Mouse (Mus musculus) large intestine, adult 2 months (tissue): Measurements from ENCODE around the gene Ciita. TPM values are rescaled to one million over a fixed set of nuclear protein-coding genes. Genes with fewer than 3 reads are reported as not detected.

Source experiments
- DNase-seq: peaks from one replicate; pipeline ENCODE4 v3.0.0-alpha.2; 2012; ENCODE audit warnings: low read depth, low spot score
- WGBS: fragments of 180-500 bp; shearing (Covaris S2); methylation state at CpG from one replicate; pipeline ENCODE4 v1.1.7; 2018; 5-methylcytosine and 5-hydroxymethylcytosine counted together
- polyA plus RNA-seq: library from polyadenylated mRNA; depleted of rRNA; stranded (reverse); fragments of >200 nt; gene quantifications from 2 replicates; pipeline ENCODE4 v1.2.3, GENCODE M21; 2012

The Ciita gene
- polyA plus RNA-seq, 1 experiment, result 18.1 TPM

GRCm38 (mm10) chr16:10542266-10542665, 62.4 kb downstream of the Ciita start:
- no peak for DNase-seq
- WGBS, result 3% methylated on average over 22 of the region's 22 CpGs

DNA sequence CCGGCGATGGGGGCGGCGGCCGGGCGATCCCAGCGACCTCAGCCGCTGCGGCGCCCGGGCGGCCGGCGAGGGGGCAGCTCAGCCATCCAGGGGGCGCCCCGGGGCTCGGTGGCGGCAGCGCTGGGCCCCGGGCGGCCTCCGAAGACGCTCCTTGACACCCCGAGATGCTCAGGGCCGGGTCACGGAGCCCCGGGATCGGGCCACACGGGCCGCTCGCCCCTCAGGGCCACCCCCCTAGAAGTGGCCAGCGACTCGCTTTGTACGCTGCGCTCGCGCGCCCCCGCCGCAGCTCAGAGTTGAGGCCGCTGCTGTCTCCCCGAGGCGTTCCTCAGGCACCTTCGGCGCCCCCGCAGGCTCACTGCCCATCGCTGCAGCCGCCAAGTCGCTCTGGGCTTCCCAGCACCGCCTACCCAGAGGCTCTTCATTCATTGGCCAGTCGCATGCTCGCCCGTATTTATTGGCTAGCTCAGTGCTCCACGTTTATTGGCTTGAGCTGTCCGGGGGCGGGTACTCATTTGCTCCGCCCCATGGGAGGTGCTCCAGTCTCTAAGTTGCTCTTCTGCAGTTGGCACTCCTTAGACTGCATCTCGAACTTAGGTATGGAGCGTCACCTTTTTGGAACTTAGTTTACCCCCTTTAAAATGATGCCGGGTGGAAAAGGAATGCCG, 63.0 kb downstream of the Ciita start, which contains the start of gene Dexi:
Gene Dexi (minus strand): TSS at position 357 of the 668 bp plus-strand sequence.
- under 1% methylated on average over 60 of the region's 61 CpGs for WGBS

DNA sequence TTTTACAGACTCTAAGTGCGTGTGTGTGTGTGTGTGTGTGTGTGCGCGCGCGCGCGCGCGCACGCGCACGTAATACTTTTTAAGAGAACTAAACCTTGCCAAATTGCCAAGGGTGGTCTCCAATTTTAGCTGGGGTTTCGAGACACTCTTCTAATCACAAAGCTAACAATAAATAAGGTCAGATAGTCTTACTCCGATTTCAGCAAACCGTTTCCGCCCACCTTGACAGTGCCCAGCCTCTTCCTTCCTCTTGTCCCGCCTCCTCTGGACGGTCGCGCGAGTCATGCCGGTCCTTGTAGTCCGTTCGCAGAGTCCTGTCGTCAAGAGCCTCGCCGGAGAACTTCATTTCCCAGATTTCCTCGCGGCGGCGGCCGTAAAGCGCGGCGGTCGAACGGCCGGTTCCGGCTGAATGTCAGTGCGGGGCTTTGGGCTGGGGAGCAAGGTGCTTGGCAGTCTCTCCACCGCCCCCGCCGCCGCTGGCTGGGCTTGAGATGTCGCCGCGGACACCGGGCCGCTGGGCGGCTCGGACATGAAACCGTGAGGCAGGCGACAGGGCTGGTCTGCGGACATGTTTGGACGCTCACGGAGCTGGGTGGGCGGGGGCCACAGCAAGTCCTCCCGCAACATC, 65.2 kb downstream of the Ciita start, which contains the start of gene Clec16a:
Gene Clec16a (plus strand): TSS at position 345 of the 628 bp plus-strand sequence.
- DNase-seq, result peak; percentile 86
- WGBS, result under 1% methylated on average over 58 of the region's 58 CpGs

More for the DNA sequence above, 63.0 kb downstream of the Ciita start, which contains the start of gene Dexi:
- DNase-seq, result peak; percentile 85

GRCm38 (mm10) chr16:10546865-10547264, 67.0 kb downstream of the Ciita start:
- DNase-seq, result no peak
- WGBS, result 29% methylated on average over 3 of the region's 3 CpGs

DNA sequence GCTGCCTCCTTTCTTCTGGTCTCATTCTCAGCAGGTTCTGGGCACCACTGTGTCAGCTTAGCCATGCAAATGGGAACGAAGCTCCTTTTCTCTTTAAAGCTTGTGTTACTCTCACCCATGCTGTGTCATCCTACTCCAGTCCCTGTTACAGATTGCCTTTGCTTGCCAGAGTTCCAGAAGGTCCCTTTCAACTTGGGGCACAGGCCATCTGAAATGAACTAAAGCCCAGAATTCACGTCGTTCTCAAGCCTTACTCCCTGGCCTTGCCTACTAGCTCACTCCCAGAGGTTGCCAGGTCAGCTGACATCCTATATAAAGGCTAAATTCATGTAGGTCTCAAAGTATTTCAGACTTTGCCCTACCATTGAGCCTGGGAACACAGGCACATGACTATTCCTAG, 69.1 kb downstream of the Ciita start:
- no peak for DNase-seq
- WGBS, result 74% methylated on average over 3 of the region's 3 CpGs

- DNase-seq, result no peak
- WGBS, result 81% methylated on average over 2 of the region's 2 CpGs
Measured at GRCm38 (mm10) chr16:10549600-10549999, 69.7 kb downstream of the Ciita start.

DNA sequence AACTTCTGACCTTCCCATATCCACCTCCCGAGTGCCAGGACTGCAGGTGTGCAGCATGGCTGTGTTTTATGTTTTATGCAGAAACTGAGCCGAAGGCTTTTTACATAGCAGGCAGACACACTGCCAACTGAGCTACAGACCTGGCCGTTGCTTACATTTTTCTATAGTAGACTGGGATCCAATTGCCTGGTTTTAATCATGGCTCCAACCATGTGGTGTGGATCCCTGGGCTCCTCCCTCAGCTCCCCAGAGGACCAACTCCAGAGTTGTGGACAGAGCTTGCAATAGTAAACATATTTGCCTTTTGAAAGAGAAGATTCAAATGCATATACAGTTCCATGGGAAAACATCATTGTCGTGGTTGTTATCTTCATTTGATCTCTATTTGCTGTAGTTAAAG, 71.7 kb downstream of the Ciita start:
- WGBS, result 58% methylated on average over 4 of the region's 4 CpGs
- no peak for DNase-seq

- WGBS, result 92% methylated on average over 2 of the region's 2 CpGs
- DNase-seq, result no peak
Measured at GRCm38 (mm10) chr16:10553858-10554257, 74.0 kb downstream of the Ciita start.

DNA sequence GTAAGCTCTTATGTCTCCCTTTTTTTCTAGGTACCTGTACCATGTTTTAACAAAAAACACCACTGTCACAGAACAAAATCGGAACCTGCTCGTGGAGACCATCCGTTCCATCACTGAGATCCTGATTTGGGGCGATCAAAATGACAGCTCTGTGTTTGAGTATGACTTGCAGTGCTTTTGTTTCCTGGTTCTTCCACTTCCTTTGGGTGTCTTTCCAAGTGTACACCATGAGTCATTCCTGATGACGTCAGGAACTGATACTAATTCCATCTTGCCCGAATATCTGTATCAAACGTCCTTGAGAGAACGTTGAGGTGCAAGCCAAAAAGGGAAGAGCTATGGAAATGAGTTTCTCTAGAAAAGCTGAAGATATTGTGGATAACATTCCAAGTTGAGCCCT, 80.1 kb downstream of the Ciita start:
- WGBS, result 50% methylated on average over 8 of the region's 8 CpGs
- no peak for DNase-seq

GRCm38 (mm10) chr16:10565278-10565885, 85.5 kb downstream of the Ciita start:
- WGBS, result 45% methylated on average over 4 of the region's 4 CpGs
- no peak for DNase-seq

DNA sequence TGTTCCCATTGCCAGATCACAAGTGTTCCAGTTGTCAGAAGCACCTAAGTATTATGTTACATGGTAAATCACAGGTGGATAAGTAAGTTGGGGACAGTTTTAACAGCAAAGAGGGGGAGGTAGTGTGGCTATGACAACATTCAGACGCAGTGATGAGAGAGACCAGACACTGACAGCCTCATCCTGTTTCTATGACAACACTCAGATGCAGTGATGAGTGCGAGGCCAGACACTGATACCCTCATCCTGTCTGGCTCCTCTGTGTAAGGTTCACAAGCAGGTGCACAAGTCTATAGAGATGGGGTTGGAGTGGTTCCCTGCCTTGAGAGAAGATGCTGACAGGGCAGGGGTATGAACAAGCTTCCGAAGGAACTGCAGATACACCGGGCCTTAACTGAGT, 87.3 kb downstream of the Ciita start:
- DNase-seq, result no peak
- WGBS, result 97% methylated on average over 4 of the region's 4 CpGs

DNA sequence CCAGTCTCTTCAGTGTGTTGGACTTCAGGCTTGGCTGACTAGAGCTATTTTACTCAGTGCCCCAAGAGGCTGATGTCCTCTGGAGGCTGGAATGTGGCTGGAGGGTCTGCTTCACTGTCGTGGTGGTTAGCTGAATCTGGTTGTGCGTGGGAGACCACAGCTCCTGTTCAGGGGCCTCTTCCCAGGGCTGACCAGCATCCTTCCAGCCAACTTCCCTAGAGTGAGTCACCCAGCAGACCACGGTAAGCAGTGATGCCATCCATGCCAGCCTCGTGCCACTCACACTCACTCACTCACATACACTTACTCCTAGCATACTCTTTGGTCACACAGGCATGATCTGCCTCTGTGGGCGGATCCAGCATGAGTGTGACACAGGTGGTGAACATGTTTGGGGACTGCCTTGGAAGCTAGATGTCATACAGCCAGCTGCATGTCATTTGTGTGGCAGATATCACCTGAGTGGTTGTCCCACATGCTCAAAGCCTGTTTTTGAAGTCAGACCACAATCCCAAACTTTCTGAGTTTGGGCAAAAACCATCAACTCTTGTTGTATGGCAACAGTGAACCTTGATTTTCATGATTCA, 90.0 kb downstream of the Ciita start:
- no peak for DNase-seq
- WGBS, result 81% methylated on average over 5 of the region's 5 CpGs

- DNase-seq, result no peak
- 67% methylated on average over 1 of the region's 1 CpGs for WGBS
Measured at GRCm38 (mm10) chr16:10570708-10571107, 90.8 kb downstream of the Ciita start.

DNA sequence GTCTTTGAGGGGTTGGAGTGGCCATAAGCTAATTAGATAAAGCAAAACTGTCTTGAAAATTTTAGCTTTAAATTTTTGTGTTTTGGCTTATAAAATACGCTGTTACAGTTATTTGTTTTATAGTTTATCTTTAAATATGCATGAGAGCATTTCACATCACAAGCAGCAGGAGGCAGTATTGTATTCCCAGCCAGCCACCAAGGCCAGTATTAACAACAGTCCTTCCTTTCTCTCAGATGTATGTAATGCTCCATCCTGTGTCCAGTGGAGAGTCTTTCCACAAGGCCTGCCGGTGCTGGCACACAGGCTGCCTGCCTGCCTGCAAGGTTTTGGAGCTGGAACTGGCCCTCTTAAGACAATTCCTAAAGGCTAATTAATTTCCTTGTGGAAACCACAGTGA, 92.0 kb downstream of the Ciita start:
- 40% methylated on average over 2 of the region's 2 CpGs for WGBS
- no peak for DNase-seq

- WGBS, result 65% methylated on average over 2 of the region's 2 CpGs
- no peak for DNase-seq
Measured at GRCm38 (mm10) chr16:10574936-10575335, 95.1 kb downstream of the Ciita start.

- DNase-seq, result no peak
- WGBS, result 80% methylated on average over 4 of the region's 4 CpGs
Measured at GRCm38 (mm10) chr16:10575915-10576314, 96.1 kb downstream of the Ciita start.

DNA sequence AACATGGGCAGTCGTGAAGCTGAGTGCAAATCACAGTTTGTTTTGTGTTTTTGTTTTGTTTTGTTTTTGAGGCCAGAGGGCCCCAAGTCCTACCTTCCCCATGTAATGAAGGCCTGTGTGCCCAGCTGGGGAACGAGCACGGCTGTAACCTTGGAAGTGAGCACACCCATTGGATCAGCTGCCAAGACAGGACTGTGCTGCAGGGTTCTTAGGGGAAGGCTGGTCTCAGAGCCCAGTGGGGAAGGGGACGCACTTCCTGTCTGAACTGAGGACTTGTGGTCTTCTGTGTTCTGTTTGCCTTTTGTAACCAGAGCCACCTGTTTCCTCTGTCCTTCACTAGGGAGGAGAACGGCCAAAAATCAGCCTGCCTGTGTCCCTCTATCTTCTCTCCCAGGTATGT, 97.7 kb downstream of the Ciita start:
- DNase-seq, result no peak
- 55% methylated on average over 5 of the region's 5 CpGs for WGBS
